Mouse (Mus musculus) ES-E14 (cell line): ENCODE measurements around the gene Acd. TPM values are rescaled to one million over a fixed set of nuclear protein-coding genes. Genes with fewer than 3 reads are reported as not detected.
A peak's percentile ranks its signal among the peaks of the same experiment; 100 is the strongest.

Experiments
- DNase-seq: peaks from one replicate; pipeline ENCODE4 v3.0.0-alpha.2; 2013; ENCODE audit warnings: low read depth, low spot score
- H3K27ac ChIP-seq: 2 replicates; pipeline ENCODE4 v1.5.1; 2012; ENCODE audit warnings: low read depth, mild to moderate bottlenecking, low read length, moderate library complexity, mixed read lengths; ENCODE audit not compliant: poor library complexity, insufficient read depth, severe bottlenecking
- H3K36me3 ChIP-seq: 2 replicates; pipeline ENCODE4 v1.6.1; 2012; ENCODE audit warnings: mild to moderate bottlenecking, low read length, moderate library complexity, mixed read lengths; ENCODE audit not compliant: control insufficient read depth, poor library complexity, insufficient read depth, severe bottlenecking
- H3K4me1 ChIP-seq, 2 experiments: fragments of 150-350 bp in 1 of 2; sonication (generic) in 1 of 2; 2 replicates each; pipeline ENCODE4 v1.6.1; 2012; ENCODE audit warnings: low read length in 2 of 2, mild to moderate bottlenecking in 1 of 2, mixed read lengths in 1 of 2; ENCODE audit not compliant: control insufficient read depth in 2 of 2, insufficient read depth in 2 of 2, poor library complexity in 1 of 2
- H3K4me3 ChIP-seq, 2 experiments: fragments of 150-350 bp in 1 of 2; sonication (generic) in 1 of 2; 2 replicates each; pipeline ENCODE4 v1.5.1; 2012; ENCODE audit warnings: low read length in 2 of 2, low read depth in 1 of 2, mild to moderate bottlenecking in 1 of 2, mixed read lengths in 1 of 2; ENCODE audit not compliant: insufficient read depth in 1 of 2, poor library complexity in 1 of 2, severe bottlenecking in 1 of 2
- H3K9ac ChIP-seq: 2 replicates; pipeline ENCODE4 v1.6.1; 2012; ENCODE audit warnings: low read depth, mild to moderate bottlenecking, low read length, mixed read lengths; ENCODE audit not compliant: poor library complexity, insufficient read depth, severe bottlenecking
- H3K9me3 ChIP-seq: fragments of 150-350 bp; sonication (generic); 2 replicates; pipeline ENCODE4 v1.6.1; 2012; ENCODE audit warnings: low read depth, mild to moderate bottlenecking, low read length; ENCODE audit not compliant: control insufficient read depth, insufficient read depth
- CHD2 ChIP-seq: IDR thresholded peaks from 2 replicates; pipeline ENCODE4 v1.6.1; 2014; ENCODE audit warnings: mild to moderate bottlenecking, low read depth, low read length, inconsistent platforms
- HCFC1 ChIP-seq: IDR thresholded peaks from 2 replicates; pipeline ENCODE4 v1.6.1; 2012; ENCODE audit warnings: low read length, inconsistent platforms, borderline replicate concordance; ENCODE audit not compliant: insufficient read depth
- MAFK ChIP-seq: IDR thresholded peaks from 2 replicates; pipeline ENCODE4 v1.6.1; 2014; ENCODE audit warnings: mild to moderate bottlenecking, low read depth, low read length, inconsistent platforms; ENCODE audit not compliant: insufficient read depth
- ZC3H11A ChIP-seq: IDR thresholded peaks from 2 replicates; pipeline ENCODE4 v1.6.1; 2012; ENCODE audit warnings: low read depth, mild to moderate bottlenecking, inconsistent platforms, low read length, borderline replicate concordance
- ZNF384 ChIP-seq: IDR thresholded peaks from 2 replicates; pipeline ENCODE4 v1.6.1; 2012; ENCODE audit warnings: low read depth, low read length, inconsistent platforms
- in situ Hi-C, 2 experiments: fragments of 600-800 bp; cut with MboI; formaldehyde crosslinking; loops; one replicate each; pipeline ENCODE4 v1.15.1; 2025; ENCODE audit warnings: low sequenced_read_pairs in 2 of 2, inconsistent platforms in 1 of 2; ENCODE audit not compliant: unreplicated experiment in 2 of 2
- total RNA-seq: library from RNA; depleted of rRNA; stranded (reverse); fragments of 300-350 nt; gene quantifications from 2 replicates; pipeline ENCODE4 v1.2.3, GENCODE M21; 2012

Acd gene
- total RNA-seq, 1 experiment: 8.6 TPM

- Histone ChIP-seq H3K9me3 (no peaks in the 10 kb centered on the region), H3K36me3 (peaks cover 7% of the 10 kb centered on the region), H3K9ac (no peak overlapping the region), H3K4me3 (peak overlapping the region in 1 of 2 experiments; percentile 9; a peak in 2 of 4 replicates), H3K4me1 (peaks cover 3 to 14% of the 10 kb centered on the region in 2 experiments; a peak in 3 of 4 replicates), H3K27ac (no peak overlapping the region)
- TF ChIP-seq MAFK (no peak), CHD2 (no peak)
- in situ Hi-C loops: no loop called here
- DNase-seq: no peak
Observed at GRCm38 (mm10) chr8:105687512-105687911, 13.4 kb downstream of the Acd start.

- Histone ChIP-seq H3K4me3 (peak overlapping the region; percentile 50 to 56; a peak in 3 of 4 replicates), H3K36me3 (peaks cover 7% of the 10 kb centered on the region), H3K27ac (no peak overlapping the region), H3K4me1 (peaks cover 3 to 14% of the 10 kb centered on the region in 2 experiments; a peak in 3 of 4 replicates), H3K9ac (peak overlapping the region; percentile 54), H3K9me3 (no peaks in the 10 kb centered on the region)
- TF ChIP-seq MAFK: no peak
- no peak for TF ChIP-seq CHD2
- TF ChIP-seq ZC3H11A: no peak
- TF ChIP-seq ZNF384: no peak
- no peak for TF ChIP-seq HCFC1
- in situ Hi-C loops: no loop called here
- DNase-seq: no peak
Observed at GRCm38 (mm10) chr8:105686551-105686950, 14.4 kb downstream of the Acd start.

- peak within 1 kb of the TSS; percentile 47; the same call in 1 of the 2 replicates for H3K27ac ChIP-seq
- H3K4me1 ChIP-seq: peaks cover 3 to 14% of the 10 kb centered on the region in 2 experiments; a peak in 3 of 4 replicates
- in situ Hi-C loops: no loop called here
- peaks cover 12% of the 10 kb centered on the region for H3K36me3 ChIP-seq
- DNase-seq: no peak
- TF ChIP-seq HCFC1 (peak; percentile 39; the same call in 1 of the 2 replicates), ZNF384 (no peak), CHD2 (no peak), MAFK (no peak), ZC3H11A (peak; percentile 68; the same call in 1 of the 2 replicates)
- H3K9me3 ChIP-seq: no peaks in the 10 kb centered on the region
- H3K9ac ChIP-seq: peak within 1 kb of the TSS; percentile 54
- peak within 1 kb of the TSS; percentile 50 to 56 for H3K4me3 ChIP-seq
Observed at GRCm38 (mm10) chr8:105685796-105686308, 15.1 kb downstream of the Acd start, which contains the start of gene Carmil2. Gene Carmil2 (plus strand): TSS chr8:105686274.

GRCm38 (mm10) chr8:105685325-105685724 lies 15.6 kb downstream of the Acd start:
- Histone ChIP-seq H3K9ac (peak overlapping the region; percentile 54; the same call in 1 of the 2 replicates), H3K4me1 (peaks cover 3 to 14% of the 10 kb centered on the region in 2 experiments; a peak in 3 of 4 replicates), H3K36me3 (peaks cover 17% of the 10 kb centered on the region), H3K9me3 (no peaks in the 10 kb centered on the region), H3K4me3 (peak overlapping the region in 1 of 2 experiments; percentile 50; a peak in 1 of 4 replicates), H3K27ac (no peak overlapping the region)
- DNase-seq: no peak
- in situ Hi-C loops: no loop called here
- TF ChIP-seq ZNF384 (0 out of 2 replicates have a peak, but pooled peaks have one; percentile 9), CHD2 (no peak), HCFC1 (no peak), MAFK (no peak), ZC3H11A (no peak)

GRCm38 (mm10) chr8:105677891-105678290 lies 23.0 kb downstream of the Acd start:
- H3K4me3 ChIP-seq: no peak overlapping the region
- H3K27ac ChIP-seq: no peak overlapping the region
- H3K9me3 ChIP-seq: no peaks in the 10 kb centered on the region
- in situ Hi-C loops: no loop called here
- H3K36me3 ChIP-seq: peaks cover 42% of the 10 kb centered on the region
- TF ChIP-seq ZNF384 (no peak), CHD2 (no peak), ZC3H11A (no peak), MAFK (no peak), HCFC1 (no peak)
- no peaks in the 10 kb centered on the region for H3K4me1 ChIP-seq
- H3K9ac ChIP-seq: no peak overlapping the region
- DNase-seq: no peak
